Mouse (Mus musculus) lung, postnatal 0 days (tissue): ENCODE measurements around the gene Mybl2.

Experiments used
- CTCF ChIP-seq: IDR thresholded peaks from 2 replicates; pipeline ENCODE4 v1.5.1; 2016; ENCODE audit warnings: antibody characterized with exemption, mild to moderate bottlenecking
- EP300 ChIP-seq: IDR thresholded peaks from 2 replicates; pipeline ENCODE4 v1.6.1; 2016; ENCODE audit warnings: antibody characterized with exemption, mild to moderate bottlenecking, control low read depth

DNA sequence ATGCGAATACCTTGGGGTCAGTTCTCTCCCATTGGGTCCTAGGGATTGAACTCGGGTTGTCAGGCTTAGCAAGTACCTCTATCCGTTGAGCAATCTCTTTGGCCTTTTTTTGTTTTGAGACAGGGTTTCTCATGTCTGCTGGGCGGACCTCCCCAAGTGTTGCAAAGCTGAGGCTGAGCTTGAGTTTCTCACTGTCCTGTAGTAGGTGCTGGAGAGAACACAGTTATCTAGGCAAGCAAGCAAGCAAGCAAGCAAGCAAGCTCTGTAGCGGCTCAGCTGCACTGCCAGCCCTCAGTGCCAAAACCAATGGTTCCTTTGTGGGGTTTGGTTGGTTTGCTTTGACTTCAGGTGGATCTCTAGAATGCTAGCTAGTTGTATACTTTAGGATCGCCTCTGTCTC lies 6.1 kb downstream of the Mybl2 start:
- TF ChIP-seq CTCF, result no peak
- TF ChIP-seq EP300, result no peak
